Mouse (Mus musculus) thymus, adult 18-20 months (tissue): ENCODE data around the gene Ncstn.

Experiments used
- DNase-seq, 2 experiments: peaks; one replicate each; pipeline ENCODE4 v3.0.0; 2022; ENCODE audit warnings: mixed read lengths in 2 of 2

Gene Ncstn

GRCm38 (mm10) chr1:172082101-172082898 is at the start of gene Ncstn, which contains the start of gene Copa:
Ncstn (minus strand) TSS chr1:172082795.
Copa (plus strand) TSS chr1:172082529.
- DNase-seq: peak; percentile 84 to 92

DNA sequence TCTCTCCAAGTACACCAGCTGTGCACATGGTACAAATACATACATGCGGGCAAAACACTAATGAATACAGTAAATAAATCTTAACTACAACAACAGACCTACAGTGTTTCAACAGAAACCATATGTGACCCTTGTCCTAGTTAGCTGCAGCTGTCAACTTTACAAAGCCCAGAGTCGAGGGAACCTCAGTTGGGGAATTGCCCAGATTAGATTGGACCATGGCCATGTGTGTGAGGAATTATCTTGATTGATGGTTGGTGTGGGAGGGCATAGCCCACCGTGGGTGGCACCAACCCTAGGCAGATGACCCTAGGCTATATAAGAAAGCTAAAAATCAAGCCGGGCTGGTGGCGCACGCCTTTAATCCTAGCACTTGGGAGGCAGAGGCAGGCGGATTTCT is 49.7 kb upstream of the Ncstn start:
- no peak for DNase-seq

GRCm38 (mm10) chr1:172129780-172130179 is 47.2 kb upstream of the Ncstn start:
- DNase-seq: no peak

GRCm38 (mm10) chr1:172129108-172129507 is 46.5 kb upstream of the Ncstn start:
- DNase-seq: no peak

- DNase-seq: no peak
Observed at GRCm38 (mm10) chr1:172128563-172128962, 46.0 kb upstream of the Ncstn start.

DNA sequence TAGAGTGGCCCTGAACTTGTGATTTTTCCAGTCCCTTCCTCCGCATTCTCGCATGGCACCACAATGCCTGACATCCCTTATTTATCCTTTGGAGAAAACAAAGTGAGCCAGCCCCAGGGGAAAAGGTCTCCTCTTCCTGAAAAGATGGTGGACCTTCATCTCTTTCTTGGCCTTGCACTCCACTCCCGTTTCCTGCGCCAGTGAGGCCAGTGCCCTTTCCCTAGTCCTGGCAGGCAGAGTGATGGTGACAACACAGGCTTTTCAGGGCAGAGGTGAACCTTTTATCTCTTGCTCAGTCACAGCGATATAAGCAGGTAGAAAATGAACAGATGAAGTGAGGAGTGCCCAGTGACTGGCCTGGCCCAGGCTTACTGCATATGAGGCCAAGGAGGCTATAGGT is 44.9 kb upstream of the Ncstn start:
- DNase-seq: no peak

DNA sequence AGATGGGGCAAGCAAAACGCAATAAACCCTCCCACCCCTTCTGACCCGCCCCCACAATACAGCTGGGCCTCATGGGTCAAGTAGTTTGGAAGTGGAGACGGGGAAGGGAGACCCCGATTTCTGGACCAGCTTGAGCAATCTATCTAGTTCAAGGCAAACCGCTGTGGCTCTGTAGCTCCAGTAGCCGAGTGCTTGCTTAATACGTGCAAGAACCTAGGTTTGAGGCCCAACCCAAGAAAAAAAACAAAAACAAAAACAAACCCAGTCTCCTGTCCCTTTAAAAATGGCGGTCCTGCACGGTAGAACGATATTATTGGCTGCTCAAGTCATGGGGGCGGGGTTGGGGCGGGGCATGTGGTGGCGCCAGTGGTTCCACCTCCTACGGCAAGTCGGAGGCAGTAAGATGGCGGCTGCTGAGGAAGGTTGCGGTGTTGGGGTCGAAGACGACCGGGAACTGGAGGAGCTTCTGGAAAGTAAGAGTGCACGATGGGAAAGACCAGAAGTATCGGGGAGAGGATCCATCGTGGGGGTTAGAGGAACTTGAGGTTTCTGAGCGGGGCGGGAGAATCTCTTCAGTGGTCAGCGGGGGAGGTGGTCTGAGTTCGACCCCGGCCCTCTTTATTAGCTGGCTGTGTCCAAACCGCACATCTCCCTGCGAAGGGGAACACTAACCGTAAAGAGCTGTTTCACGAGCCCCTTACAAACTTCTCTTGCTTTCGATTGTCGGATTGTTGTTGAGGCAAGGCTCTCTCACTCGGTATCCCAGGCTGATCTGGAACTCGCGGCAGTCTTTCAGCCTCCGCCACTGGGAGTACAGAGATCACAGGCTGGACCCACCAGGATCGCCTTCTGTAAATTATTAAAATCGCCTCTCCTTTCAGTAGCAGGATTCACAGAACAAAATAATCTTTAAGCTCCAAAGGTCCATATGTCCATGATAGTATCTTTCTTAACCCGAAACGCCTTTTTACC is 44.1 kb upstream of the Ncstn start, which contains the start of gene Pex19:
Gene Pex19, plus strand, starts transcription at position 380 of the 972 bp plus-strand sequence.
- DNase-seq: peak; percentile 53 to 64

- DNase-seq: no peak
Observed at GRCm38 (mm10) chr1:172124572-172124971, 42.0 kb upstream of the Ncstn start.

- DNase-seq: no peak
Observed at GRCm38 (mm10) chr1:172122671-172123070, 40.1 kb upstream of the Ncstn start.

- no peak for DNase-seq
Observed at GRCm38 (mm10) chr1:172119720-172120119, 37.1 kb upstream of the Ncstn start.

DNA sequence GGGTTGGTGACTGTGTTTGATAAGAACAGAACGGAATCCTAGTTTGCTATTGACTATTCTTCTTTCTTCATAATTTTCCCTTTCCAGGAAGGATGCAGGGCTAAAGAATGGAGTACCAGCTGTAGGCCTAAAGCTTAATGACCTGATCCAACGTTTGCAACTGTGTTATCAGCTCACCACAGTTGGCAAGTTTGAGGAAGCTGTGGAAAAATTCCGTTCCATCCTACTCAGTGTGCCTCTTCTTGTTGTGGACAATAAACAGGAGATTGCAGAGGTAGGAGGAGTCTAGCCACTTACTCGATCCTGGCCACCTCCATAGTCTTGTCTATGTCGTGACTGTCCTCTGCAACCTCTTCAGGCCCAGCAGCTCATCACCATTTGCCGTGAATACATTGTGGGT is 36.5 kb upstream of the Ncstn start:
- DNase-seq: no peak

GRCm38 (mm10) chr1:172116948-172117347 is 34.4 kb upstream of the Ncstn start:
- no peak for DNase-seq

DNA sequence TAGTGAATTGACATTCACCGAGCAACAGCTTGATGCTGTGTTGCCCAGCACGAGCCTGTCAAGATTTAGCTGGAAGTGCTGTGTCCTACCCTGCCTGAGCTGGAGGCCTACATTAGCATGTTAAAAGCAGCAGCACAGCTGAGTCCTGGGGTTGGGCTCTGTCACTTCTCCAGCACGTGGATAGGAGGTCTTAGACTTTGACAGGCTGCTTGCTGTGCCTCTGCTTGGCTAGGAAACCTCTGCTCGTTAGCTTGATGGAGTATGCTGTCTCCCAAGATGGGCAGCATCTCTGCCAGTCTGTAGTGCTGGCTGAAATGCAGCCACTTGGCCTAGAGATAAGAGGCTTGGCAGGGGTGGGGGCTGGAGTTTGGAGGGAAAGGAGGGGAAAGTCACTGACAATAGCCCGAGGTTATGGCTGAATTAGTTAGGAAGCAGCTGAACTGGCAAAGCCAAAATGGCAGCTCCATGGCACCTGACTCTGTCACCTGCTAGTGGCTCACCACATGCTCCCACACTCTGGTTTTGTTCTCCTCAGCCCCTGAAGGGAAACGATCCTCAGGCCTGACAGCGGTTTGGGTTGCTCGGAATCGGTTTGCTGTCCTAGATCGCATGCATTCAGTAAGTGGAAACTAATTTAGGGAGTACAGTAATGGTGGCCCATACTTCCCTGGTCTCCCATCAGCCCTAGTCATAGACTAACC is 25.3 kb upstream of the Ncstn start:
- no peak for DNase-seq

- no peak for DNase-seq
Observed at GRCm38 (mm10) chr1:172105101-172105500, 22.5 kb upstream of the Ncstn start.

GRCm38 (mm10) chr1:172103619-172104018 is 21.0 kb upstream of the Ncstn start:
- no peak for DNase-seq

DNA sequence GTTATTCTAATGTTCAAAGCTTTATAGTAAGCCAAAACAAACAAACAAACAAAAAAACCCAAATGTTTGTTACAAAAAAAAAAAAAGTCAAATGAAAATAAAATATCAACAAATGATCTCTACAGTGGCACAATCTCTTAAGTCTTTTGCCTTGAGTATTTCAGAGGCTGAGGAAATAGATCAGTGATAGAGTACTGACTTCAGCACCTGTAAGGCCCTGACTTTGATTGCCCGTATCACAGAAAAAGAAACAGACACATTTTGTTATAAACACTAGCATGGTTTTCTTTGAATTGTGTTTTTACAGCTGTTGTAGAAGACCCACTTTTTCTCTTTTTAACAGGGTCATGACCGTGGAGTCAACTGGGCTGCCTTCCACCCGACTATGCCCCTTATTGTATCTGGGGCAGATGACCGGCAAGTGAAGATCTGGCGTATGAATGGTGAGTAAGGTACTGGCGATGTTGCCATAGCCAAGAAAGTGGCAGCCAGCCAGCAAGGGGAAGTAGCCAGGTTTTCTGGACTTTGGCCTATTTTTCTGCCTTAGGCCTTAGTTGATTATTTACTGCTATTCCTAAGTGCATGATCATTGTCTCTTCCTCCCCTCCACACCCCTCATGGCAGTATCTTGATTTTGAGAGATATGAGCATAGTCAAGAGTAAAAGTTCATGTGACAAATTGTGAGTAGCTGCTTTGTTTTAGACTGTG is 16.9 kb upstream of the Ncstn start:
- DNase-seq: no peak

GRCm38 (mm10) chr1:172095202-172095601 is 12.6 kb upstream of the Ncstn start:
- no peak for DNase-seq

- no peak for DNase-seq
Observed at GRCm38 (mm10) chr1:172094295-172094694, 11.7 kb upstream of the Ncstn start.

DNA sequence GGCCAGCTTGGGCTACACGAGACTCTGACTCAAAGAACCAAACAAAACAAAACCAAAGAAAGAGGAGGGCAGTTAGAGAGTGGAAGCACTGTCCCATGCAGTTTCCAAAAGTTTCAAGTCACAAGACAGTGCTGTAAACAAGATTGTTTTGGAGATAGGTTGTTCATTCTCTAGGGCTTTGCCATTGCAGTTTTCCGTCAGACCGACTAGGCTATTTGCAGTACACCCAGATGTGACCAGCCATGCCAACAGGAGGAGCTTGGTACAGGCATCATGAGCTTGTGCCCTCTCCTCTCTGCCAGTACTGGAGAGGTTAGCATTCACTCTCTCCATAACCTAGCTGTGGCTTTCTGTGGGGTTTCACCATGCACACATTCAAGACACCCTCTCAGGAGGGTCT is 10.9 kb upstream of the Ncstn start:
- no peak for DNase-seq

DNA sequence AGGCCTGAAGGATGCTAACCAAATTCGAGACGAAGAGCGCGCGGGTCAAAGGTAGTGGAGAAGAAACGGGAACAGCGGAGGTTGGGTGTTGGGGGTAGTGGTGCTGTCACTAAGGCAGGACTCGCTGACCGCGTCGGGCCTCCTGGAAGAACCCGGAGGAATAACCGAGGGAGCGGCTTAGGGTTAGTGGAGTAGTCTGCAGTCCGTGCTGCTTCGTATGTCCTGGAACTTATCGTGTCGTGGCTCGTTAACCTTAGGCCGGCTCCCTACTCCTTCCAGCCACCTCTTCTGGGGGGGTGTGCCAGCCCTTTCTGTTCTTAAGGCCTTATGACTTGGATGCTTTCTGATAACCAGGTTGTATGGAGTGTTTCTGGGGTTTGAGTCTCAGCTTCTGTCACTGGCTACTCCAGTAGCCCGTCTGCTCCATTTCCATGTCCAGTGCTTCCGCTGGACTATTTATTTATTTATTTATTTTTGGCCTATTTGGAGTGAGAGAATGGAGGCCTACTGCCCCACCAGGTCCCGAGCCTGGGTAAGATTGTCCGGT is 377 bp upstream of the Ncstn start:
- no peak for DNase-seq

DNA sequence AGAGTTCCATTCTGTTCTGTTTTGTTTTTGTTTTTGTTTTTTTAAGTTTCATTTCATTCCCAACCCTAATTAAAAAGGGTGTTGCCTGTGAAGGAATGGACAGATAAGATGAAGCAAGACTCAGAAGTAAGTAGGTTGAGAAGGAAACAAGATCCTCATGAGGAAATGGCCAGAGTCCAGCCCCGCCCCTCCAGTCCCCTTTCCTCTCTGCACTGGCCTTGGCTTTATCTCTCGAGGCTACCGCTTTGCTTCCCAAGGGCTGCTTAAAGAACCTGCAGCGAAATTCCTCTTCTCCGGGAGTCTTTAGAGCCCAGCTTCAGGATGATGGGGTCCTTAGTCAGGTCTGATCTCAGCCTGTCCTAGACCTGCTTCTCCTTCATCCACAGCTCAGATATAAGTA is 4.6 kb downstream of the Ncstn start:
- no peak for DNase-seq

GRCm38 (mm10) chr1:172072604-172073003 is 10.0 kb downstream of the Ncstn start:
- DNase-seq: no peak
